Mouse (Mus musculus) hematopoietic stem cell, adult 5-6 weeks (primary cell): ENCODE results near the gene Tbc1d5. TPM values are rescaled to one million over a fixed set of nuclear protein-coding genes. Genes with fewer than 3 reads are reported as not detected.
A peak's percentile ranks its signal among the peaks of the same experiment; 100 is the strongest.

Experiments used
- ATAC-seq, 2 experiments: fragments of 125-278 bp in 1 of 2; replicated peaks in 1 of 2; 2 replicates each; pipeline ENCODE4 v1.8.0; 2016 to 2017; ENCODE audit warnings: inconsistent platforms in 2 of 2, mild to moderate bottlenecking in 2 of 2, moderate number of reproducible peaks in 2 of 2, low read depth in 1 of 2, moderate TSS enrichment in 1 of 2; ENCODE audit not compliant: low FRiP score in 2 of 2, poor library complexity in 2 of 2, severe bottlenecking in 2 of 2, insufficient read depth in 1 of 2, low TSS enrichment in 1 of 2
- total RNA-seq: library from RNA; stranded (forward); fragments of 172-1452, 232-1000 nt; gene quantifications from 2 replicates; pipeline ENCODE4 v1.2.3, GENCODE M21; 2017

Tbc1d5 gene
- total RNA-seq, 1 experiment from 2014 or later, result 60.4 TPM

GRCm38 (mm10) chr17:50803234-50803633, 375.9 kb downstream of the Tbc1d5 start:
- ATAC-seq, result no peak

DNA sequence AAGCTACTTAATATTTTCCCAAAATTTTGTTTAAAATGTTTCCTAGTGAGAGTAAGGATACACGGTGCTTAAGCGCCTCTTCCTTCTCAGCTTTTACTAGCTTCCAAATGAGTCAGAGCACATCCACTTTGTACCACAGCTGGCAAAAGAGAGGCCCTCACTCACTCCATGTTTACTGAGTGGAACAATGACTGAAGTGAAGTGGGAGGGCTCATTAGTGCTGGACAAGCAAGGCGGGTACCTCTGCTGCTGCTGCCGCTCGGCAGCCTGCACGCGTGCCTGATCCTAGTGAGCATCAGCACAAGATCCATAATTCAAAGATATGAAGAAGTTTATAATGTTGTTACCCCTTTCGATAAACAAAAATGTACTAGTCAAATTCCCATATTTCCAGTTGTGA, 376.8 kb downstream of the Tbc1d5 start:
- ATAC-seq, result no peak

GRCm38 (mm10) chr17:50795445-50796095, 383.6 kb downstream of the Tbc1d5 start:
- peak; percentile 76 to 92 for ATAC-seq

DNA sequence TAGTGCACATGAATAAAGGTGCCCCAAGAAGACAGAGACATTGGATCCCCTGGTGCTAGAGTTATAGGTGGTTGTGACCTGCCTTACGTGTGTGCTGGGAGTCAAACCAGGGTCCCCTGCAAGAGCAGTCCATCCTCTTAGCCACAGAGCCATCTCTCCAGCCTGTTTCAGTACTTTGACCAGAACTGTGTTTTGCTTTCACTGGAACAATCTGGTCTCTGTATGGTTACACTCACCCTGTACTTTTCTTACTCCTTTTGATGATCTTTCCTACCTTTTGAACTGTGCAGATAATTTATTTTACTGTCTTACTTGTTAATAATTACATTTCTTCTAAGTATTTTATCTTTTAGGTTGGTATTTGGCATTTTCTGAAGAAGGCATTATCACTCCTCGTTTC, 387.5 kb downstream of the Tbc1d5 start:
- no peak for ATAC-seq

DNA sequence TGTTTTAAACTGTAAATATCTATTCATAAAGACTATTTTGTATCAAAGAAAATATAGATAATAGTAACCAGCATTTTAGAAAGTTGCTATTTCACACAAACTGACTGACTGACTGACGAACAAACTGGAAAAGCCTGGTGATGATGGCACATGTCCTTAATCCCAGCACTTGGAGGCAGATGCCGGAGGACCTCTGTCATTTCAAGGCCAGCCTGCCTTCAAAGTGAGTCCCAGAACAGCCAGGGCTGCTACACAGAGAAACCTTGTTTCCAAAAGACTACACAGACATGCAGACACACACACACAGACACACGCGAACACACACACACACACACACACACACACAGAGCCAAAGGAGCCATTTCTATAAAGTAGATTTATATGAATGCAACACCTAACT, 390.3 kb downstream of the Tbc1d5 start:
- ATAC-seq, result no peak

GRCm38 (mm10) chr17:50775247-50775646, 403.9 kb downstream of the Tbc1d5 start:
- no peak for ATAC-seq

- ATAC-seq, result no peak
Observed at GRCm38 (mm10) chr17:50764387-50764786, 414.8 kb downstream of the Tbc1d5 start.

GRCm38 (mm10) chr17:50763407-50763806, 415.7 kb downstream of the Tbc1d5 start:
- peak; percentile 93 to 94 for ATAC-seq

DNA sequence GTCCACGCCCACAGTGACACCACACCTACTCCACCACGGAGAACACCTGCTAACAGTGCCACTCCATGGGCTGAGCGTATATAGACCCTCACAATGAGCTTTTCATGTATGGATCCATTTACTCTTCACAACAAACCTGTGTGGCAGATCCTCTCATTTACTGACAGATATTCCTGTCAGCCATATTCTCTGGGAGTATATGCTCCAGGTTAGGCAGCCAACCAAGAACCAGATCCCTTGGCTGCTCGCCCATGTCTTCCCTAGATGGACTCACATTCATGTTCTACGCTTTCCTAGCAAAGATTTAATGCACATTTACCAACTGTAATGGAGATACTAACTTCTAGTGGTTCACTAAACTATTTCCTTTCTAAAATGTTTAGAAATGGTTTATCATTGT, 416.9 kb downstream of the Tbc1d5 start:
- ATAC-seq, result no peak

GRCm38 (mm10) chr17:50761082-50761481, 418.1 kb downstream of the Tbc1d5 start:
- no peak for ATAC-seq

GRCm38 (mm10) chr17:50753356-50754138, 425.6 kb downstream of the Tbc1d5 start:
- ATAC-seq, result no peak

DNA sequence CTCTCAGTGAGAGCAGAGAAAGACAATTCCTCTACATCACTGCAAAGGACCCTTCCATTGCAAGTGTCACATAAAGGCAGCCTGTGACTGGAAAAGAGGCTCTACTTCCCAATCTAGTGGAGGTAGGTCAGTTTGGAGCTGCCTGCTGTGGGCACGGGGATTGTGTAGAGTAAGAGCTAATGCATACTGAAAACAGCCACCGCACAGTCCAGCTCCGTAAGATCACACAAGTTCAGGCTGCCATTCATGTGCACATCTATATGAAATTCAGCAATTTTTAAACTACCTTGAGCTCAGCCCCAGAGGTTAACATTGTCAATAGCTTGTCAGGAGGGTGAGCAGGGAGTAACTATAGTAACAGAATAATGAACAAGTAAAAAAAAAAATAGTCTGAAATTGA, 426.4 kb downstream of the Tbc1d5 start:
- ATAC-seq, result no peak

GRCm38 (mm10) chr17:50751911-50752310, 427.2 kb downstream of the Tbc1d5 start:
- no peak for ATAC-seq

DNA sequence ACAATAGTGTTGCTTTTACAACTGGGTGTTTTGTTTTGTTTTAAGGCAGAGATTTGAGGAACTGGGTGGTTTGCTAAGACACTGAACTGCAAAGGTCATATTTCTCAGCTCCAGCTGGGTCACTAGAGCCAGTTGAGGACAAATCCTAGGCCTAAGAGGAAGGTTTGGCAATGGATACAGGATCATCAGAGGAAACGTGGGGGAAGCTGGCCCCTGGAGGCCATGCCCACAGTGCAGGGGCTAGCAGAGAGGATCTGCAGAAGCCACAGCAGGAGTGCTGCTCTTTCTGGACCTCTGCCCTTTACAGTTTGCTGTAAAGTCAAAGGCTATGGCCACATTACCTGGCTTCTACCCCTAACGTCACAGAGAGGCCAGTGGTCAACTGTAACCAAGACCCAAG, 428.3 kb downstream of the Tbc1d5 start:
- ATAC-seq, result 0 out of 4 replicates have a peak, but pooled peaks of 1 of the 2 experiments have one; percentile 27

- ATAC-seq, result no peak
Observed at GRCm38 (mm10) chr17:50741386-50741785, 437.8 kb downstream of the Tbc1d5 start.

DNA sequence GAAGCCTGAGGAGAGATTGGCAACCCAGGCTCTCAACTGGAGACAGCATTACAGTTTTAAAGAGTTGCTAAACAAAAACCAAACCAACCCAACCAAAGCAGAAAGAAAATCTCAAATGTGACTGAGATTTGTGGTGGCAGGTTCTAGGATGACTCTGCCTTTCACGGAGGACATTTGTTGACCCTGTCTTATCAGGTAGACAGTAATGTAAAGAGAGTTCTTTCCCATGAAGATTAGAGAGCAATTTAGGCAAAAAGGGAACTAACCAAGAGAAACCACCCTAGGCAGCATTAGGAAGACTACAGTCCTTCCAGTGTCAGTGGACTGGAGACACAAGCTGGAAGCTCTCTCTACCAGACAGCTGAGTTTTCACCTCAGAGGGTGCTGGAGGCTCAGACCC, 438.3 kb downstream of the Tbc1d5 start:
- no peak for ATAC-seq

DNA sequence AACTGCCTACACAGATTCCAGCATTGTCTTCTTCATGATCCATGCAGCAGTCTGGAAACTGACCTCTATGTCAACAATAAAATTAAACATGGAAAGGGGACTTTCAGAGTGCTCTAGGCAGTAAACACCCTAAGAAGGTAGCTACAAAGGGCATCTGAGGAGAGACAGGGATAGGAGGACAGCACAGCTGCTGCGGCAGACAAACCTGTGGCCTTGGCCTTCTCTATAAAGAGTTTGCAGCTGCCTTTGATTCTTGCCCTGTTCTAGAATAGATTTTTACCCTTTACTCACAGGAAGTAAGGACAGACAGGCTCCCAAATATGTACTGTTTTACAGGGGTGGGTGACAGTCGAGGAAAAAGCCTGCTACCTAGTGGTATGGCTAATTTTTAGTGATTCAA, 440.7 kb downstream of the Tbc1d5 start:
- no peak for ATAC-seq

DNA sequence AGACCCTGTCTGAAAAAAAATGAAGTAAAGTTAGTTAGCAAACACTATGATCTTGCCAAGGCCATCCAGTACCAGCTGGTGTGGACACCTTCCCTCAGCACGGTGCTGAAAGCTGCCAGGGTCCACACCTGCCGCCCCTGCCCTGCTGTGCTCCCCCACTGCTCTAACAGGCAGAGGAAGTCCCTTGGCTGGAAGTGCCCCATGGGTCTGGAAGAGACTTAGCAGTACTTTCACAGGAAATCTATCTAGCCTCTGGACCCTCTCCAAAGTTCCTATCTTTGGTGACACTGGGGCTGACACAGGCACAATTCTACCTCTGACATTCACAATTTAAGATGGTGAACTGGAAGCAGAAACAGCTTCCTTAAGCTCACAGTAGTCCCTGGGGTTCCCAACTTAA, 442.1 kb downstream of the Tbc1d5 start:
- no peak for ATAC-seq
